Mouse (Mus musculus) lung, adult 2 months (tissue): Measurements from ENCODE around the gene Slc35e1.

ENCODE experiments used
- CTCF ChIP-seq: fragments of 200-500 bp; IDR thresholded peaks from 2 replicates; pipeline ENCODE4 v1.5.1; 2011; ENCODE audit warnings: mild to moderate bottlenecking, low read length, control low read depth; ENCODE audit not compliant: insufficient read depth
- POLR2A ChIP-seq: fragments of 200-500 bp; IDR thresholded peaks from 2 replicates; pipeline ENCODE4 v1.6.1; 2011; ENCODE audit warnings: low read depth, mild to moderate bottlenecking, control low read depth, low read length, borderline replicate concordance; ENCODE audit errors: extremely low read depth

DNA sequence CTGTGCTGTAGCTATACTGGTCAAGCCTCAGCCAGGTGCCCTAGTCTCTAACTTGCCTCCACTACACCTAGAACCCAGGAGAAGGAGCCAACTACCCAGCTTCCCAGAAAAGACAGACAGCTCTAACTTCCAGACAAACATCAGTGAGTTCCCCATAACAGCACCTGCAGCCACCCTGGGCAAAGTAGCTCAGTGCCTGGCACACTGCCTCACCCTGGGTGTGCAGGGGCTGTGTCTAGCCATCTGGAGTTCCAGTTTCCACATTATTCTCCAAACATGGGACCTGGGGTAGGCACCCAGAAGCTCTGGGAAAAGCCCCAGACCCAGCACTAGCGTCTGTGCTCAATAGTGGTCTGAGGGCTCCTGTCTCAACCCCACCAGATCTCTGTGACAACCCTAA is 15.1 kb upstream of the Slc35e1 start:
- TF ChIP-seq CTCF: no peak
- TF ChIP-seq POLR2A: no peak
